Mouse (Mus musculus) heart, embryonic 10.5 days (tissue): ENCODE data around the gene Baz1b. TPM values are rescaled to one million over a fixed set of nuclear protein-coding genes. Genes with fewer than 3 reads are reported as not detected.
A peak's percentile ranks its signal among the peaks of the same experiment; 100 is the strongest.

ENCODE experiments used
- DNase-seq: peaks from one replicate; pipeline ENCODE4 v3.0.0-alpha.2; 2017; ENCODE audit warnings: low spot score
- H3K27ac ChIP-seq: fragments of 300-500 bp; sonication (generic); 2 replicates; pipeline ENCODE4 v1.5.1; 2016; ENCODE audit warnings: mild to moderate bottlenecking
- H3K27me3 ChIP-seq: fragments of 300-500 bp; sonication (generic); 2 replicates; pipeline ENCODE4 v1.6.1; 2016; ENCODE audit warnings: mild to moderate bottlenecking; ENCODE audit not compliant: poor library complexity, insufficient read depth, severe bottlenecking
- H3K36me3 ChIP-seq: fragments of 300-500 bp; sonication (generic); 2 replicates; pipeline ENCODE4 v1.6.1; 2016; ENCODE audit warnings: mild to moderate bottlenecking, moderate library complexity
- H3K4me1 ChIP-seq: fragments of 300-500 bp; sonication (generic); 2 replicates; pipeline ENCODE4 v1.6.1; 2016; ENCODE audit warnings: mild to moderate bottlenecking
- H3K4me3 ChIP-seq: fragments of 300-500 bp; sonication (generic); 2 replicates; pipeline ENCODE4 v1.5.1; 2016; ENCODE audit warnings: mild to moderate bottlenecking, moderate library complexity
- H3K9me3 ChIP-seq: fragments of 300-500 bp; sonication (generic); 2 replicates; pipeline ENCODE4 v1.6.1; 2016; ENCODE audit warnings: mild to moderate bottlenecking, moderate library complexity
- WGBS: fragments of 180-500 bp; shearing (Covaris S2); methylation state at CpG from one replicate; pipeline ENCODE4 v1.1.7; 2016; 5-methylcytosine and 5-hydroxymethylcytosine counted together
- polyA plus RNA-seq: library from polyadenylated mRNA; unstranded; fragments of >200 nt; fragmentation: Nextera tagmentation; extraction: Ambion mirVana; gene quantifications from 2 replicates; pipeline ENCODE4 v1.2.1, GENCODE M21; 2016

The Baz1b gene
- polyA plus RNA-seq, 1 experiment from 2014 or later: 44.4 TPM

DNA sequence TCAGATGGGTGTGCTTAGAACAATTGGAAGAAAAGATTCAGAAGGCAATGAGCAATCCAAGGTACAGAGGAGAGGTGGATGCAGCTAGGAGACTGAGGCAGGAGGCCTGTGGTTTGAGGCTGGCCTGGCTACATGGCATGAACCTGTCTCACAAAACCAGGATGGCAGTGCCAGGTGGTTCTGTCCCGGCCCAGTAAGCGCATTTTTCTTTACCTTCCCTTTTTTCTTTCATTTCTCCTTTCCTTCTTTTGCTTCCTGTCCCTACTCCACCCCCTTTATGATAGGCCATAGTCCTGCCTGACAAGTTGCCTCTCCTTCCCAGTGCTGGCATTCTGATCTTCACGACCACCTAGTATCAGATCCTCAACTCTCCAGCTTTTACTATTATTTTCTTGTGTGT lies 2.0 kb upstream of the Baz1b start:
- Histone ChIP-seq H3K36me3 (peaks cover 40% of the 10 kb centered on the region), H3K9me3 (no peaks in the 10 kb centered on the region), H3K27me3 (no peaks in the 10 kb centered on the region), H3K4me3 (no peak overlapping the region), H3K4me1 (peaks cover 14% of the 10 kb centered on the region; the same call in 1 of the 2 replicates), H3K27ac (no peak overlapping the region)
- no peak for DNase-seq
- 91% methylated on average over 3 of the region's 3 CpGs for WGBS

DNA sequence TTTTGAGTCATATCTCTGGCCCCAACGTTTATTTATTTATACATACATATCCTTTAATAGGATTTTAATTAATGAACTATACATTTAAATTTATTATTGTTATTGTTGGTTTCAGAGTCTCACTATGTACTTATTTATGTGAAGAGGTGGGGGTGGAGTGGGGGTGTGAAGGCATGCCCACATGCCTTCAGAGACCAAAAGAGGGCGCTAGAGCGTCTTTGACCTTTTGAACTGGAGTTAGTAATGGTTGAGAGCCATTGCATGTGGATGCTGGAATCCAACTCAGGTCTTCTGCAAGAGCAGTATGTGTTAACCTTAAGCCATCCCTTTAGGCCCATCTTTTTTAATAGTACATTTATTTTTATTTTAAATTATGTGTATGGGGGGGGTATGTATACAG lies 1.5 kb upstream of the Baz1b start:
- 39% methylated on average over 3 of the region's 3 CpGs for WGBS
- DNase-seq: no peak
- H3K4me1 ChIP-seq: peaks cover 15% of the 10 kb centered on the region; the same call in 1 of the 2 replicates

DNA sequence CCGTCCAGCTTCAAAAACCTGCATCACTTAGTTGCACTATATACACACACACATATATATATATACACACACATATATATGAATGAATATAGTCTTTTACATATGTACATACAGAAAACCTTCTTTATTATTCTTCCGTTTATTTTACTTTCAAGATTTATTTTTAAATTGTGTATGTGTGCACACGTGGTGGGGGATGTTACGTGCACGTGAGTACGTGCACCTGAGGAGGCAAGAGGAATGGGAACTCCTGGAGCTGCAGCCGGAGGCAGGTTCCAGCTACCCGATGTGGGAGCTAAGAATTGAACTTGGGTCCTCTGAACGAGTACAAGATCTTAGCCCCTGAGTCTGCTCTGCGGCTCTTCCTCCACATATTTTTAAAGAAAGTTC lies 838 bp upstream of the Baz1b start:
- peaks cover 15% of the 10 kb centered on the region; the same call in 1 of the 2 replicates for H3K4me1 ChIP-seq
- no peaks in the 10 kb centered on the region for H3K27me3 ChIP-seq
- no peak for DNase-seq
- H3K9me3 ChIP-seq: no peaks in the 10 kb centered on the region
- WGBS: 21% methylated on average over 10 of the region's 10 CpGs
- H3K27ac ChIP-seq: peak overlapping the region; percentile 99
- peak overlapping the region; percentile 98 for H3K4me3 ChIP-seq
- peaks cover 35% of the 10 kb centered on the region for H3K36me3 ChIP-seq

More for the DNA sequence above, 1.5 kb upstream of the Baz1b start:
- H3K27me3 ChIP-seq: no peaks in the 10 kb centered on the region
- H3K27ac ChIP-seq: peak overlapping the region; percentile 99; the same call in 1 of the 2 replicates
- no peaks in the 10 kb centered on the region for H3K9me3 ChIP-seq
- peak overlapping the region; percentile 98; the same call in 1 of the 2 replicates for H3K4me3 ChIP-seq
- H3K36me3 ChIP-seq: peaks cover 39% of the 10 kb centered on the region

DNA sequence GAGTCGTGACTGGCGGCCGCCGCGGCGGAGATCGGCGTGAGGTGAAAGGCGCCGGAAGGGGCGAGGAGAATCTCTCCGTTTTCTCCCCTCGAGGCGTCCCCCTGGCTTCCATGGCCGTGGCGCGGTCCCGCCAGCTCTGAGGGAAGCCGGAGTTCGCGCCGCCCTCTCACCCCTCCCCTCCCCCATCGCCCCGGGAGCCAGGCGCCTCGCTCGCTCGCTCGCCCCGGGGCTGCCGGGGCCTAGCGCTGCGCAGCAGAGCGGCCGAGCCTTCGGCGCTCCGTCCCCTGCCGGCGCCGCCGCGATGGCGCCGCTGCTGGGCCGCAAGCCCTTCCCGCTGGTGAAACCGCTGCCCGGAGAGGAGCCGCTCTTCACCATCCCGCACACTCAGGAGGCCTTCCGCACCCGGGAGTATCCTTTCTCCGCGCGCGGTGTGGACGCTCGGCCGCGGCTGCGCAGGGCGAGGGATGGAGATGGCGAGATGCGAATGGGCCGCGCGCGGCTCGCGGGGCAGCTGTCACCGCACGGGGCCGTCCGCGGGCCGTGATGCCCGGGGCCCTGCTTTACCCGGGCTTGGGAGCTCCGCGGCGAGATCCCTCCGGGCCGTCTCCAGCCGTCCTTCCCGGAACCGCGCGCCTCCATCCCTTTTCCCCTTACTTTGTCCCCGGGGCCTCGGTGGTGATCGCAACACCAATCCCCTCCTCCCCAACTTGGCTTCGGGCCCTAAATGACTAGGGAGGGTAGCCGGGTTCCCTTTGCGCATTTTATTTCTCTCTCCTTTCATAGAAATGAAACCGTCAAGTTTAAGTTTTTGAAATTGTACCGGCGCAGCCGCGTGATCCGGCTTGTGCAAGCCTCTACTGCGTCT lies 517 bp downstream of the Baz1b start:
- peaks cover 25% of the 10 kb centered on the region for H3K36me3 ChIP-seq
- H3K4me1 ChIP-seq: peaks cover 16% of the 10 kb centered on the region; the same call in 1 of the 2 replicates
- peak overlapping the region; percentile 99 for H3K27ac ChIP-seq
- no peak for DNase-seq
- H3K9me3 ChIP-seq: no peaks in the 10 kb centered on the region
- WGBS: under 1% methylated on average over 101 of the region's 102 CpGs
- H3K27me3 ChIP-seq: no peaks in the 10 kb centered on the region
- peak overlapping the region; percentile 98 for H3K4me3 ChIP-seq

DNA sequence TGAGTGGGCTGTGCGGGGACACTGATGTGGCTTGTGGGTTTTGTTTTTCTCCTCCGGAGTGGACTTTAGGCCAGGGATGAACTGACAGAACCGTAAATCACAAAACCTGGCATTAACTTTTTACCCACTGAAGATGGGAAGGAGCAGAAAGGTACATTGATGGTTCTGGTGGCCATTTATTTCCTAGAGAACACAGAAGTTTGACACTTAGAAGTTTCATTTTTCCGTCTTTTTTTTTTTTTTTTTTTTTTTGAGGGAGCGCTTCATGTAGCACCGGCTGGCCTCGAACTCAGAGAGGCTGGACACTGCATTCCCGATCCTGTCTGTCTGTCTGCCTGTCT lies 1.1 kb downstream of the Baz1b start:
- no peak for DNase-seq
- under 1% methylated on average over 8 of the region's 8 CpGs for WGBS
- Histone ChIP-seq H3K36me3 (peaks cover 23% of the 10 kb centered on the region), H3K27ac (peak overlapping the region; percentile 99), H3K4me1 (peaks cover 19% of the 10 kb centered on the region; the same call in 1 of the 2 replicates), H3K9me3 (no peaks in the 10 kb centered on the region), H3K4me3 (peak overlapping the region; percentile 98), H3K27me3 (no peaks in the 10 kb centered on the region)

GRCm38 (mm10) chr5:135189281-135190022 lies 2.4 kb downstream of the Baz1b start:
- no peak for DNase-seq
- peak overlapping the region; percentile 98 for H3K4me3 ChIP-seq
- no peaks in the 10 kb centered on the region for H3K27me3 ChIP-seq
- peaks cover 31% of the 10 kb centered on the region for H3K36me3 ChIP-seq
- peaks cover 19% of the 10 kb centered on the region; the same call in 1 of the 2 replicates for H3K4me1 ChIP-seq
- H3K27ac ChIP-seq: 0 out of 2 replicates have a peak overlapping the region, but pooled peaks have one; percentile 99
- 71% methylated on average over 2 of the region's 2 CpGs for WGBS
- H3K9me3 ChIP-seq: no peaks in the 10 kb centered on the region

- DNase-seq: no peak
- Histone ChIP-seq H3K9me3 (no peaks in the 10 kb centered on the region), H3K4me3 (no peak overlapping the region), H3K27me3 (no peaks in the 10 kb centered on the region), H3K27ac (no peak overlapping the region), H3K36me3 (peaks cover 48% of the 10 kb centered on the region), H3K4me1 (peaks cover 19% of the 10 kb centered on the region; the same call in 1 of the 2 replicates)
- 39% methylated on average over 2 of the region's 2 CpGs for WGBS
Measured at GRCm38 (mm10) chr5:135191620-135192019, 4.6 kb downstream of the Baz1b start.

DNA sequence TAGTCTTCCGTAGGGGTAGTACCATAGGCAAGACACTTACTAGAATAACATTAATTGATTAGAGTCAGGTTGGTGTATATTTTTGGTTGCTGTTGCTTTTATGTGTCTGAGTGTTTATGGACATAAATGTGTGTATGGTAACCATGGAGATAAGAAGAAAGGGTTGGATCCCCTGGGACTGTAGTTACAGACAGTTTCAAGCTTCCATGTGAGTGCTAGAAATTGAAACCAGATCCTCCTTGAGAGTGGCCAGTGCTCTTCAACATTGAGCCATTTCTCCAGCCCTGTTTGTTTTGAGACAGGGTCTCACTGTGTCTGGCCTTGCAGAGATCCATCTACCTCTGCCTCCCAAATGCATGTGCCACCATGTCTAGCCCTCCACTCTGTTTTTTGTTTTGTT lies 5.4 kb downstream of the Baz1b start:
- Histone ChIP-seq H3K9me3 (no peaks in the 10 kb centered on the region), H3K27ac (no peak overlapping the region), H3K36me3 (peaks cover 54% of the 10 kb centered on the region), H3K27me3 (no peaks in the 10 kb centered on the region), H3K4me3 (no peak overlapping the region), H3K4me1 (peaks cover 19% of the 10 kb centered on the region; the same call in 1 of the 2 replicates)
- WGBS: 92% methylated on average over 1 of the region's 1 CpGs
- no peak for DNase-seq

DNA sequence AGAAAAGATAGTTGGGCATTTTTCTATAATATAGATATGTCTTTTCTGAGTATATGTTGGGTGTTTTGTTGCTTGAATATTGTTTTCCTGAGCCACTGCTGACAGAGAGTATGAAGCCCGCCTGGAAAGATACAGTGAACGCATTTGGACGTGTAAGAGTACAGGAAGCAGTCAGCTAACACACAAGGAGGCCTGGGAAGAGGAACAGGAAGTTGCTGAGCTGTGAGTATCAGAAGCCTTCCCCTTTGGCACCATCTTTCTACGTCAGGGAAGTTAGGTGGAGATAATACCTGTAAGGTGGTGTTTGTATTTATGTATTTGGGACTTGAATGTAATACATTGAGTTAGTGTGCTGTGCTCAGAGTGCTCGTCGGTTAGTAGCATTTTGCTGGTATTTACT lies 9.3 kb downstream of the Baz1b start:
- Histone ChIP-seq H3K4me1 (0 out of 2 replicates have a peak, but pooled peaks cover 4% of the 10 kb centered on the region), H3K27me3 (no peaks in the 10 kb centered on the region), H3K4me3 (no peak overlapping the region), H3K27ac (no peak overlapping the region), H3K36me3 (peaks cover 78% of the 10 kb centered on the region), H3K9me3 (no peaks in the 10 kb centered on the region)
- DNase-seq: no peak
- 75% methylated on average over 6 of the region's 6 CpGs for WGBS

- Histone ChIP-seq H3K4me1 (no peaks in the 10 kb centered on the region; the same call in 1 of the 2 replicates), H3K27ac (no peak overlapping the region), H3K4me3 (no peak overlapping the region), H3K9me3 (no peaks in the 10 kb centered on the region), H3K36me3 (peaks cover 86% of the 10 kb centered on the region), H3K27me3 (no peaks in the 10 kb centered on the region)
- WGBS: 38% methylated on average over 3 of the region's 3 CpGs
- DNase-seq: no peak
Measured at GRCm38 (mm10) chr5:135202763-135203162, 15.7 kb downstream of the Baz1b start.

GRCm38 (mm10) chr5:135208197-135208596 lies 21.1 kb downstream of the Baz1b start:
- DNase-seq: no peak
- Histone ChIP-seq H3K27me3 (no peaks in the 10 kb centered on the region), H3K4me3 (no peak overlapping the region), H3K9me3 (no peaks in the 10 kb centered on the region), H3K4me1 (no peaks in the 10 kb centered on the region), H3K27ac (no peak overlapping the region), H3K36me3 (peaks cover 98% of the 10 kb centered on the region)
- WGBS: 91% methylated on average over 1 of the region's 1 CpGs

DNA sequence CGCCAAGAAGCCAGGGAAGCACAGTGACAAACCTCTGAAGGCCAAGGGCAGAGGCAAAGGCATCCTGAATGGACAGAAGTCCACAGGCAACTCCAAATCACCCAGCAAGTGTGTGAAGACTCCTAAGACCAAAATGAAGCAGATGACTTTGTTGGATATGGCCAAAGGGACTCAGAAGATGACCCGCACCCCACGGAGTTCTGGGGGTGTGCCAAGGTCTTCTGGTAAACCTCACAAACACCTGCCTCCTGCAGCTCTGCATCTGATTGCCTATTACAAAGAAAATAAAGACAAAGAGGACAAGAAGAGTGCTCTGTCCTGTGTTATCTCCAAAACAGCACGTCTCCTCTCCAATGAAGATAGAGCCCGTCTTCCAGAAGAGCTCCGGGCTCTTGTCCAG lies 29.8 kb downstream of the Baz1b start:
- H3K27ac ChIP-seq: no peak overlapping the region
- 78% methylated on average over 6 of the region's 6 CpGs for WGBS
- no peak for DNase-seq
- no peak overlapping the region for H3K4me3 ChIP-seq
- H3K9me3 ChIP-seq: no peaks in the 10 kb centered on the region
- peaks cover 99% of the 10 kb centered on the region for H3K36me3 ChIP-seq
- no peaks in the 10 kb centered on the region for H3K27me3 ChIP-seq
- H3K4me1 ChIP-seq: no peaks in the 10 kb centered on the region

GRCm38 (mm10) chr5:135220941-135221340 lies 33.9 kb downstream of the Baz1b start:
- Histone ChIP-seq H3K36me3 (peaks cover 95% of the 10 kb centered on the region), H3K27me3 (no peaks in the 10 kb centered on the region), H3K9me3 (no peaks in the 10 kb centered on the region), H3K4me3 (no peak overlapping the region), H3K4me1 (no peaks in the 10 kb centered on the region), H3K27ac (no peak overlapping the region)
- no peak for DNase-seq
